Comparison of ENCODE assay signal across 15 mouse cellular contexts in genomic region chr1:183151510-183152319, GRCm38 (mm10).
DNase-seq lines count a peak whose midpoint lies in the region; ATAC-seq and TF ChIP-seq lines count a peak whose summit lies in the region.
"Had no signal": no experiment of that assay in that cellular context is flagged by ENCODE, and none has a peak within 500 bp of the region (broad histone marks: within the 10 kb centered on the region; RNA-seq: fewer than 3 reads in every experiment).

No protein-coding gene starts in this region.

- H3ac ChIP-seq in C2C12 (ENCODE audit: control insufficient read depth, insufficient read length, low read depth): no peak overlapping the region

- H3K4me1 ChIP-seq in intestine, embryonic 14.5 days (replicated peaks; ENCODE audit: control insufficient read depth, insufficient read depth, low read length): peaks cover 34% of the 10 kb centered on the region
- H3K4me1 ChIP-seq in intestine, embryonic 15.5 days (replicated peaks): peaks cover 24% of the 10 kb centered on the region
- peaks cover 75% of the 10 kb centered on the region for H3K4me1 ChIP-seq in limb, embryonic 13.5 days
- H3K4me1 ChIP-seq in intestine, embryonic 16.5 days (ENCODE audit: control insufficient read depth, insufficient read depth, low read length): peaks cover 30% of the 10 kb centered on the region

- H3K27ac ChIP-seq in intestine, embryonic 14.5 days (ENCODE audit: low read depth): peak overlapping the region; percentile 22; the same call in 1 of the 2 replicates
- no peak overlapping the region for H3K27ac ChIP-seq in intestine, embryonic 15.5 days
- H3K27ac ChIP-seq in limb, embryonic 13.5 days: peak overlapping the region; percentile 33; the same call in 1 of the 2 replicates
- no peak overlapping the region for H3K27ac ChIP-seq in intestine, embryonic 16.5 days (ENCODE audit: low read length)
- H3K27ac ChIP-seq: heart, embryonic 15.5 days had no signal

- H3K36me3 ChIP-seq in intestine, embryonic 14.5 days (ENCODE audit: control insufficient read depth, insufficient read depth, low read length): no peaks in the 10 kb centered on the region
- no peaks in the 10 kb centered on the region for H3K36me3 ChIP-seq in intestine, embryonic 15.5 days
- H3K36me3 ChIP-seq in C2C12 (ENCODE audit: control insufficient read depth, insufficient read depth): no peaks in the 10 kb centered on the region
- no peaks in the 10 kb centered on the region for H3K36me3 ChIP-seq in limb, embryonic 13.5 days
- H3K36me3 ChIP-seq in intestine, embryonic 16.5 days (ENCODE audit: control insufficient read depth, insufficient read depth, low read length): no peaks in the 10 kb centered on the region
- H3K36me3 ChIP-seq: heart, embryonic 15.5 days; midbrain, embryonic 13.5 days had no signal

- peaks cover 3% of the 10 kb centered on the region for H3K79me3 ChIP-seq in C2C12 (ENCODE audit: low read depth)

- no peak for ATAC-seq in intestine, embryonic 14.5 days (replicated peaks; ENCODE audit: low FRiP score, low TSS enrichment, low read depth)
- ATAC-seq in intestine, embryonic 15.5 days: no peak
- ATAC-seq in limb, embryonic 13.5 days (ENCODE audit: low FRiP score, low read depth): no peak
- ATAC-seq in intestine, embryonic 16.5 days: no peak
- ATAC-seq: activated CD4-positive, CD25-positive, alpha-beta regulatory T cell, adult 4 months; forebrain, postnatal 0 days; liver, postnatal 0 days; midbrain, embryonic 13.5 days had no signal

- no peaks in the 10 kb centered on the region for H3K27me3 ChIP-seq in intestine, embryonic 14.5 days (replicated peaks; ENCODE audit: control insufficient read depth, insufficient read depth, low read length)
- no peaks in the 10 kb centered on the region for H3K27me3 ChIP-seq in intestine, embryonic 15.5 days (replicated peaks)
- H3K27me3 ChIP-seq in C2C12 (ENCODE audit: control insufficient read depth, insufficient read depth, insufficient read length): no peaks in the 10 kb centered on the region
- H3K27me3 ChIP-seq in limb, embryonic 13.5 days: no peaks in the 10 kb centered on the region
- no peaks in the 10 kb centered on the region for H3K27me3 ChIP-seq in intestine, embryonic 16.5 days (replicated peaks; ENCODE audit: control insufficient read depth, insufficient read depth, low read length)
- H3K27me3 ChIP-seq: heart, embryonic 15.5 days; midbrain, embryonic 13.5 days had no signal

- H3K79me2 ChIP-seq in C2C12 (ENCODE audit: control insufficient read depth, insufficient read depth): peaks cover 12% of the 10 kb centered on the region

- no peaks in the 10 kb centered on the region for H3K9me3 ChIP-seq in intestine, embryonic 14.5 days (ENCODE audit: control insufficient read depth, low read length)
- H3K9me3 ChIP-seq in intestine, embryonic 15.5 days: no peaks in the 10 kb centered on the region
- no peaks in the 10 kb centered on the region for H3K9me3 ChIP-seq in limb, embryonic 13.5 days
- H3K9me3 ChIP-seq in intestine, embryonic 16.5 days (ENCODE audit: control insufficient read depth, low read length): no peaks in the 10 kb centered on the region
- H3K9me3 ChIP-seq: heart, embryonic 15.5 days; midbrain, embryonic 13.5 days had no signal

- no peak overlapping the region for H3K4me3 ChIP-seq in intestine, embryonic 14.5 days (ENCODE audit: low read depth, low read length)
- no peak overlapping the region for H3K4me3 ChIP-seq in intestine, embryonic 15.5 days (replicated peaks)
- no peak overlapping the region for H3K4me3 ChIP-seq in C2C12 (ENCODE audit: insufficient read depth, poor library complexity, severe bottlenecking)
- no peak overlapping the region for H3K4me3 ChIP-seq in limb, embryonic 13.5 days
- no peak overlapping the region for H3K4me3 ChIP-seq in intestine, embryonic 16.5 days (ENCODE audit: low read length)
- H3K4me3 ChIP-seq: heart, embryonic 15.5 days; midbrain, embryonic 13.5 days had no signal

- no peak for DNase-seq in intestine, embryonic 14.5 days (ENCODE audit: low spot score)
- peak; percentile 63 to 68 for DNase-seq in frontal cortex, adult 2 months (ENCODE audit: extremely low spot score in 1 of 2, low spot score in 1 of 2)
- DNase-seq in thymus, adult 18-20 months: no peak
- DNase-seq: cerebellum, adult 18-20 months; forebrain, postnatal 0 days; liver, postnatal 0 days; lung, postnatal 36 days; thymus, adult 2 months had no signal

- TF ChIP-seq CTCF in C2C12 (IDR thresholded peaks at IDR 0.05; ENCODE audit: control insufficient read depth, insufficient read depth, insufficient read length): no peak

- 59% methylated on average over 12 of the region's 12 CpGs for WGBS in intestine, embryonic 14.5 days
- 60% methylated on average over 12 of the region's 12 CpGs for WGBS in intestine, embryonic 15.5 days
- 48% methylated on average over 12 of the region's 12 CpGs for WGBS in limb, embryonic 13.5 days
- 62% methylated on average over 12 of the region's 12 CpGs for WGBS in intestine, embryonic 16.5 days

- no peak overlapping the region for H3K4me2 ChIP-seq in intestine, embryonic 14.5 days (ENCODE audit: low read length)
- H3K4me2 ChIP-seq in intestine, embryonic 15.5 days (replicated peaks): no peak overlapping the region
- no peak overlapping the region for H3K4me2 ChIP-seq in limb, embryonic 13.5 days (replicated peaks)
- H3K4me2 ChIP-seq in intestine, embryonic 16.5 days (ENCODE audit: low read depth, low read length): no peak overlapping the region
- H3K4me2 ChIP-seq: heart, embryonic 15.5 days; midbrain, embryonic 13.5 days had no signal

- H3K9ac ChIP-seq in intestine, embryonic 14.5 days (ENCODE audit: low read length): no peak overlapping the region
- H3K9ac ChIP-seq in intestine, embryonic 15.5 days: no peak overlapping the region
- H3K9ac ChIP-seq in limb, embryonic 13.5 days: no peak overlapping the region
- H3K9ac ChIP-seq in intestine, embryonic 16.5 days (ENCODE audit: low read depth, low read length): no peak overlapping the region
- H3K9ac ChIP-seq: forebrain, postnatal 0 days; heart, embryonic 15.5 days; liver, postnatal 0 days; midbrain, embryonic 13.5 days had no signal

TF ChIP-seq in C2C12, 6 proteins besides CTCF, POLR2A, EP300 and RAD21:
- TF ChIP-seq USF1 (IDR thresholded peaks at IDR 0.05; ENCODE audit: low read depth): peak; percentile 77
- no peak for TF ChIP-seq CEBPB (IDR thresholded peaks at IDR 0.05; ENCODE audit: low read depth)

Comparison
In these comparisons a context has a peak if more than half of its experiments do, and no peak if none do; other contexts are left out.
1. H3K27ac ChIP-seq: peak in intestine, embryonic 14.5 days (single experiment) and limb, embryonic 13.5 days (single experiment); none in intestine, embryonic 15.5 days (single experiment) and intestine, embryonic 16.5 days (single experiment).
2. DNase-seq: peak in frontal cortex, adult 2 months (2 of 2); none in intestine, embryonic 14.5 days (single experiment) and thymus, adult 18-20 months (0 of 2).